Mouse (Mus musculus) naive thymus-derived CD4-positive, alpha-beta T cell, adult 2 months (primary cell): ENCODE data around the gene Elmsan1.

ENCODE experiments used
- DNase-seq: peaks from one replicate; pipeline ENCODE4 v3.0.0-alpha.2; 2011; ENCODE audit warnings: low read depth

The Elmsan1 gene

DNA sequence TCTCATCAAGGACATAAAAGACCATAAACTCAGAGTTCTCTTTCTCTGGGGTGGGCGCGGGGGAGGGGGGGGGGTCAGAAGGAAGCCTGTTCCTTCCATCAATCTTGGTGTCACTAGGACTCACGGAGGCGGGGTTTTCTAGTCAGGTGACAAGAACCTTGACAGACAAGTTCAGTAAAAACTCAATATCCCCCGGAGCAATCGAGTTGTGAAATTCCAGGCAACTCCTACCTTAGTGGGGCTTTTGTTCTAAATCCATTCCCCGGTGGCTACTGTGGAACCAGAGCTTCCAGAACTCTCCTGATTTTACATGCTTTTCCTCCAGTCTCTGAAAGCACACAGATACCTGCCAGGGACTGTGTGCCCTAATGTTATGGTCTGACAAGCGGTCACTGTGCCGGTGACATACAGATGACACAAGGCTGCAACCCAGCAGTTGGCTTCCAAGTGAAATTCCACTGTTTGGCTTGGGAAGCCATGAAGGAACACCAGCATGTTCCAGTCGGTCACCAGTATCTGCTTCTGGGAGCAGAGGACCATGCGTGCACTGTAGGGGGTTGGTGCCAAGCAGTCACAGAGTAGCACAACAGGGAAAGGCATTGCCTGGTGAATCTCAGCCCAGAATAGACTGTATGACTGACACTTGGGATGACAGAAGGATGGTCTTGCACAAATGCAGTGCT is 2.8 kb downstream of the Elmsan1 start:
- no peak for DNase-seq

DNA sequence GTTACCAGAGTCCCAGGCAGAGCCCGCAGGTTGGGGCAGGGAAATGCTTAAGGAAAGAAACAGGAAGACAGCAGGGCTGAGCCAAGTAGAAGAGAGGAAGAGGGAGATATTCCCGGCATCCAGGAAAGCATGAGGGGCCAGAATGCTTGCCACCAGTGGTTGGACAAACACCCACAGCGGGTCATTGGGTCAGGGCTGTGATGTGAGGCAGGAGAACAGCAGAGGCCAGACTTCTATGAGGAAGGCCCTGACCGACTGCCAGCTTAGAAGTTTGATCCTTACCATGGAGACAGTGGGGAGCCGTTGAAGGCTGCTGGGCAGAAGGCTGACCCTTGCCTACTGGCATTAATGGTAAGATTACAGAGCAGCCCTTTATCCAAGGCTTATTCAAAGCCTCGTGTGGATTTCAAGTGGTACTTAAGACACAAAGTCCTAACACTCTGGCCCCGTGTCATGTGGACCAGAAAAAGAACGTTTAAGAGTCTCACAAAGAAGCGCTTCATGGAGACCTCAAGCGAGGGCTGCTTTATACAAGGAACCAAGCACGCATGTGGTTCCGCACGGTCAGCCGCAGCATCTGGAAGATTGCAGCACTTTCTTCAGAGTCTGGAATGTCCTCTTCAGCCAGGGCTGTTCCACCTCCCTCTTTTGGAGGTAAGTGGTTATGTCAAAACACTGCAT is 4.0 kb downstream of the Elmsan1 start:
- no peak for DNase-seq

DNA sequence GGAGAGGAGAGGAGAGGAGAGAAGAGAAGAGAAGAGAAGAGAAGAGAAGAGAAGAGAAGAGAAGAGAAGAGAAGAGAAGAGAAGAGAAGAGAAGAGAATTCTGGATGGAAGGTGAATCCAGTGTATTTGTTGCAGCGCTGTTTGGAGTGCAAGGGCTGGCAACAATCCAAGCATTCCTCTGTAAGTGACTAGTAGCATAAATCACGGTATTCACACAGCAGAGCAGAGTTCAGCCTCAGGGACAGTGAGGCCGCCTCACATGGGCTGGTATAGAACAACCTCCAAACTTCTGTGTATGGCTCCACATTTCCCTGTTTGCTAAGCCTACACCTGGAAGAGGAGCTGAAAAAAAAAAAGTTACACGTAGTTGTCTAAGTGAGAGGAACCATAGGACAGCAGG is 6.4 kb downstream of the Elmsan1 start:
- DNase-seq: no peak

- no peak for DNase-seq
Observed at GRCm38 (mm10) chr12:84211021-84211538, 7.6 kb downstream of the Elmsan1 start.

GRCm38 (mm10) chr12:84210288-84210687 is 8.4 kb downstream of the Elmsan1 start:
- DNase-seq: no peak

DNA sequence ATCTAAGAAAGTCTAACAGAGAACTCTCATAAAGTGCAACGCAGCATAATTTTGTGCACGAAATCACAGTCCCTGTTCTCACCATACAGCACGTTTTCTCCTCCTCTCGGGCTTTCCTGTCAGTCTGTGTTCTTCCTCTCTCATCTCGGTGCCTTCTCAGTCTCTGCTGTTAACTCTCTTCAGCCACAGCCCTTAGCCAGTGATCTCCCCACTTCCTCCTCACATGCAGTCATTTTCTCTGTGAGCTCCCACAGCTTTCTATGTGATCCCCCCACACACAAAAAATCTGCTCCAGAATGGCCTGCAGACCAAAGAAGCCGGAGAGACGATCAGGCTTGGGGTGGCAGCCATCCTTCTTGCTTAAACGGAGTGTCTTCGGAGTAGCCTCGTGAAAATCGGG is 9.6 kb downstream of the Elmsan1 start:
- peak; percentile 67 for DNase-seq

GRCm38 (mm10) chr12:84207209-84207817 is 11.4 kb downstream of the Elmsan1 start:
- DNase-seq: no peak

GRCm38 (mm10) chr12:84206525-84206924 is 12.2 kb downstream of the Elmsan1 start:
- DNase-seq: peak; percentile 77

DNA sequence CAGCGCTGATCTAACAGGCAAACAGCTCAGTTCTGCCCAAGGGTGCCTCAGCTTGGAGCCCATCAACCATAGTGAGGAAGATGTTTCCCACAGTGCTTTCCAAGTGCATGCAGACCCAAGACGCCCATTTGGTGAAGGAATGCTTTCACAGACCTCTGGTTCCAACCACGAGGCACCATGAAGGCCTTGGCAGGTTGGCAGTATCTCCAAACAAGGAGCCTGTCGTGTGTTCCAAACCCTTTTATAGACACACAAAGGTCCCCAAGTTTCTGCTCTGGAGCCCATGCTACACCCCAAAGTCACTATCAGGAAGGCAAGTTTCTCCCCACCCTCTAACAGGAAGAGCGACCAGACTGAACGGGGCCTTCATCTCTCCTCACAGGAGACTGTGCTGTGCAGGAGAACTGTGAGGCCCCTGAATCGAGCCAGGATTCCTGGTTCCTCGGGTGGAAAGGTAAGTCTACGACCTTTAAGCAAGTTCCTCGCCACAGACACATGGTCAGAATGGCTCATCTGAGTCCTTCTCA is 13.0 kb downstream of the Elmsan1 start:
- no peak for DNase-seq

DNA sequence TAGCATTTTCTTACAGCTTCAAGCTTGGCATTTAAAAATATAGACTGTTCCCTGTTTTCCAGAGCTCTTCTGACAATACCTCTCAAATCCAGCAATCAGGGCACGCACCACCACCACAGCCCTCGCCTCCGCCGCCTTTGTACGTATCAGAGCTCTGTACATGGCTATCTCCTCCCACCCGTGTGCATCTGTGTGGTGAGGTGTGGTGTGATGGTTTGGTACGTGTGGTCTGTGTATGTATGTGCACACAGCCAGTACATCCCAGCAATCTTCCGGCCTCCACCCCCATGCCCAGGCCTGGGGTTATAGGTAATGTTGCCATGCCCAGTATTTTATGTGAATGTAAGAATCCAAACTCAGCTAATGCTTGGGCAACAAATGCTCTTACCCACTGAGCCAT is 14.0 kb downstream of the Elmsan1 start:
- no peak for DNase-seq

DNA sequence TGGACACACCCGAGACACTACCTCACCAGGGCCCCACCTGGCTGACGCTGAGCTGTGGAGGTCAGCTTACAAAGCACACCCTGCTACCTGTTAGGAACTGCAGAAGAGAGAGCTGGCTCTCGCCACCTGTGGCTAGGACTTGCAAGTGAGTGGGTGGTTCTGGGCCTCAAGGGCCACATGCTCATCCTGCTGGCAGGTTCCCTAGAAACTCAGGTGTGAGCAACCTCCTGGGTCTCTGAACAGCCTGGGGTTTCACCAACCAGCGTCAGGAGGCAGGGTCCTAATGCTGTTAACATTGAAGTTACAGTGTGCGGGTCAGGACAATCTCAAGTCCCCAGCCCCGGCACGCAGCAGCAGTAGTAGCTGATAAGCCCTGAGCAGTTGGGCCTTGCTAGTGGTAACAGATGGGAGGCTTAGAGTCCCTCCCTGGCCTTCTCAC is 14.9 kb downstream of the Elmsan1 start:
- DNase-seq: no peak

DNA sequence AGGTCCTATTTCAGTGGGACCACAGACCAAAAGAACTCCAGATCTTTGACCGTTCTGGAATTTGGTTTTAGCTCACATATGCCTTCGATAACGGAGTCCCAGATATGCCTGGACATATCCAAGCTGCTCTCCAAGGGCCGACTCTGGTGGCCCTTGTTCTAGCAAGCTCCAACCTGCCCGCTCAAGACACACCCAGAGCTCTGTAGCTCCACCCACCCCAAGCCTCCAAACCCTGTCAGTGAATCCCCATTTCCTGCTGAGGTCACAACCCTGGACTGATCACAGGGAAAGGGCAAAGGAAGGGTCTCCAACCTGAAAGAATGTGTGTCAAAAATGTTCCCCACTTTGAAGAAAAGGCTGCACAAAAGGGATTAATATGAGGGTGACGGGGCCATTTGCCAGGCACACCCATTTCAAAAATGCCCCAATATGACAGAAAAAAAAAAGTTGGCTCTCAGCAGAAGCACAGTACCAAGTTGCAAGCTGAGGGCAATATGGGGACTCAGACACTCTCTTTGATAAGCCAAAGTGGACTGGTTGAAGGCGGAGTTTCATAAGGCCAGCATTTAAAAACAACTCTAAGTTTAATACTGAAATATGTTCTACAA is 15.4 kb downstream of the Elmsan1 start:
- no peak for DNase-seq

DNA sequence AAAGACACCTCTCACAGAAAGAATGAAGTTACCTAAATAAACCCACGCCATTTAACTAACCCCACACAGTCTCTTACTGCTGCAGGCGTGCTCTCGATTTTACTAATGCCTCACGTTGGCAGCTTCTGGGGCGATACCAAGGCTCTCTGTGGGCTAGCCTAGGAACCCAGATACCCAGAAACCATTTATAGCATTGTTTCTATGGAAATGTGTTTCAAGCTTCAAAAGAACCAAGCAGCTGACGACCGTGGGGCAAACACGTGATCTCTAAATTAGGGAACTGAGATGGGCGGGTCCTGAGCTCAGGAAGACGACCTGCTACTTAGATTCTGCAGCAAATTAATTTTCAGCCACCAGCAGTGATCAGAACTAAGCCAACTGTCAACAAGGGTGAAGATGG is 16.1 kb downstream of the Elmsan1 start:
- DNase-seq: no peak

DNA sequence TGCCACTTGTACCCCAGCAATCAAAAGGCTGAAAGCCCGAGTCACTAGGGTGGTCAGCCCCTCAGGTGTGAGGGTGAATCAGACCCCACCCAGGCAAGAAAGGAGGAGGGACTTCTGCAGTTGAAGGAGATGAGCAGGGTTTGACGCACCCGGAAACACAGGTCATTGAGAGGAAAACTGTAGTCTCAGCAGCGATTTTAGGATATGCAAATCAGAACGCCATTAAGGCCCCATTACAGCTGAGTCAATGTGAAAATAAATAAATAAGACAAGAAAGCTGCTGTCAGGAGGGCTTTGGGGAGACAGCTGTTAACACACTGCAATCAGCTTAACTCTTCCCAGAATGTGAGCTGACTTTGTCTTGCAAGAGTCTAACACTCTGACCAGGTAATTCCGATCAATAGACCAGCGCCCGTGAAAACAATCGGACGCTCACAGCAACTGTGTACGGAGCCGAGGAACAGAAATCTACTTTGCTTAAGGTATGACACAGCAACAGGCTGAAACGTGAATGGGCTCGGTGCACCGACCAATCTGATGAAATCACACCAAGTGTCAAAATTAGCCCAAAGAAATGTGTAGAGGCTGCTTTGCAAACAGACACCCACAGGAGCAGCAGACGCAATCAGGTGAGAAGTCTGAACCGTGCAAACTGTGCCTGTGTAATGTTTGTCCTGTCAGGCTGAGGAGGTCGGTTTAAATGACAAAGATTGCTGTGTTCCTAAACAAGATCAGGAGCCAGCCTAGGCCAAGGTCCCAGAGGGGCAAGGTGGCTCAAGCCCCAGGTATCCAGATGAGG is 16.8 kb downstream of the Elmsan1 start:
- DNase-seq: no peak

- no peak for DNase-seq
Observed at GRCm38 (mm10) chr12:84201222-84201621, 17.5 kb downstream of the Elmsan1 start.

DNA sequence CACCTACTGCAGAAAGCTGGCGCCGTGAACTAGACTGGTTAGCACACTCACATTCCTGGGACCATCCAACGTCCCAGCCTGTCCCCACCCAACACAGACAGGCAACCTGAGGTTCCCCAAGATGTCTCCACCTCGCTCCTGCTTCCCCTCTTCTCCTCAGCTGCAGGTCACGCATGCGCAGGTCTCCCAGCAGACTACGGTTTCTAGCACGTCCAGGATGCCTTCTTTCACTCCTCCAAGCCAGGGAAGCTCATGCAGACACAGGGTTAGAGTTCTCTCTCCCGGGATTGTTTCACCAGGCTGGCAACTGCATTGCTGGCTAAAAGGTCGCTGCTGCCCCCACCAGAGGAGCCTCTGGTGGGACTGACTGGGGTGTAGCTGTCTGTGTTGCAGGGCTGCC is 19.8 kb downstream of the Elmsan1 start:
- no peak for DNase-seq

GRCm38 (mm10) chr12:84198076-84198679 is 20.5 kb downstream of the Elmsan1 start:
- DNase-seq: no peak

DNA sequence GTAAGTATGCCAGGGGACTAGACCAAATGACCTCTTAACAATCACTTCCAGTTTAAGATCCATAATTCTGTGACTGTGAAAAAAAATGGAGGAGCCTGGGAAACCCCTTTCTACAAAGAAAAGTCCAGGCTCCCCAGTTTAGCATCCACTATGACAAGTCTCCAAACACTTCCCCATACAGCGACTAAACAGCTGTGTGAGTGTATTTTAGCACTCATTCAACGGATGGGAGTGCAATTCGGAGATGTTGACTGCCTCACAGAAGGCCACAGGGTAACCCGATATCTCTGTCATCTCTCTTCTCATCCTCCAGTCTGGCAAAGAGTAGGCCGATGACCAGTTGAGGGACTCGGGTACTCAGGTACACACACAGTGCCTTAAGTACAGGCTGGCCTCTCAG is 23.5 kb downstream of the Elmsan1 start:
- no peak for DNase-seq

GRCm38 (mm10) chr12:84194400-84195109 is 24.1 kb downstream of the Elmsan1 start:
- peak; percentile 47 for DNase-seq

DNA sequence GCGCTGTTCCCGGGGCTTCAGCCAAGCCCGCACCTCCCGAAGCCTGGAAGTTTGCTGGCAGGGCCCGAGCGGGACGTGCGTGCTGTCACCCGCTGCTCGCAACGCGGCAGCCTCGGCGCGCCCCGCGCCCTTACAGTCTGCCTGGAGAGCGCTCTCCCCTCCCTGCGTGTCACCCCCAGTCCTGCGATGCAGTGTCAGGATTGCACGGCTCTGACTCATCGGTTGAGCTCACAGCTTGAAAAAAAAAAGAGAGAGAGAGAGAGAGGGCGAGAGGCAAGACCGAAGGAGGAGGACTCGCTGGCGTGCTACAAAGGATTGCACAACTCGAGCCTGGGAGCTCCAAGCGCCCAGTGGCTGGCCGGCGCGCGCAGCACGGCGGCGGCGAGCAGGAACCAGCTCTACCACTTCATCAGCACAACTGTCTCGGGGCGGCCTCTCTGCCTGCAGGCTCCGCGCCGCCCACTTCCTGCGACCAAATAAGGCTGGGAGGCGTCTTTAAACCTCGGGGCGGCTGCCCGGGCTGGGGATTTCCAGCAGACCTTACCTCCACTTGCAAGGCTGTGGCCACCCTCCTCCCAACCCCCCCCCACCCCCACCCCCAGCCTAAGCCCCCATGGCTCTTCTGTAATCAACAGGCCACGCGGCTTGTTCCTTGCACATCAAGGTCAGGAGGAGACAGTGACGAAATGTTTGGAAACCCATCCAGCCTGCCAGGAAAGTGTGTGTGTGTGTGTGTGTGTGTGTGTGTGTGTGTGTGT is 24.9 kb downstream of the Elmsan1 start:
- peak; percentile 96 for DNase-seq
